Mouse (Mus musculus) kidney, embryonic 16.5 days (tissue): Measurements from ENCODE around the gene Kat8. TPM values are rescaled to one million over a fixed set of nuclear protein-coding genes. Genes with fewer than 3 reads are reported as not detected.
A peak's percentile ranks its signal among the peaks of the same experiment; 100 is the strongest.

ENCODE experiments used
- ATAC-seq: fragments of 200-750 bp; cut with Nextera tagmentation; 2 replicates; pipeline ENCODE4 v1.8.0; 2017; ENCODE audit warnings: moderate TSS enrichment; ENCODE audit not compliant: low FRiP score, low TSS enrichment
- H3K27ac ChIP-seq: fragments of 300-500 bp; sonication (generic); 2 replicates; pipeline ENCODE4 v1.5.1; 2014; ENCODE audit warnings: low read length
- H3K27me3 ChIP-seq: fragments of 300-500 bp; sonication (generic); 2 replicates; pipeline ENCODE4 v1.6.1; 2014; ENCODE audit warnings: low read length, control low read depth, mixed read lengths; ENCODE audit not compliant: insufficient read depth
- H3K36me3 ChIP-seq: fragments of 300-500 bp; sonication (generic); 2 replicates; pipeline ENCODE4 v1.6.1; 2014; ENCODE audit warnings: low read length, control low read depth, mixed read lengths; ENCODE audit not compliant: insufficient read depth
- H3K4me1 ChIP-seq: fragments of 300-500 bp; sonication (generic); 2 replicates; pipeline ENCODE4 v1.6.1; 2014; ENCODE audit warnings: low read length, control low read depth, mixed read lengths; ENCODE audit not compliant: insufficient read depth
- H3K4me2 ChIP-seq: fragments of 300-500 bp; sonication (generic); replicated peaks from 2 replicates; pipeline ENCODE4 v1.6.1; 2014; ENCODE audit warnings: low read depth, low read length
- H3K4me3 ChIP-seq: fragments of 300-500 bp; sonication (generic); 2 replicates; pipeline ENCODE4 v1.5.1; 2014; ENCODE audit warnings: mild to moderate bottlenecking, low read length
- H3K9ac ChIP-seq: fragments of 300-500 bp; sonication (generic); replicated peaks from 2 replicates; pipeline ENCODE4 v1.6.1; 2014; ENCODE audit warnings: low read length
- H3K9me3 ChIP-seq: fragments of 300-500 bp; sonication (generic); 2 replicates; pipeline ENCODE4 v1.6.1; 2016; ENCODE audit warnings: low read length, control low read depth
- WGBS: fragments of 180-500 bp; shearing (Covaris S2); extraction: QIAGEN DNeasy Blood & Tissue Kit; methylation state at CpG from one replicate; pipeline ENCODE4 v1.1.7; 2014; 5-methylcytosine and 5-hydroxymethylcytosine counted together
- polyA plus RNA-seq: library from polyadenylated mRNA; unstranded; fragments of >200 nt; fragmentation: Nextera tagmentation; extraction: Ambion mirVana; gene quantifications from 2 replicates; pipeline ENCODE4 v1.2.1, GENCODE M21; 2015

The Kat8 gene
- polyA plus RNA-seq, 1 experiment from 2014 or later = 42.7 TPM

DNA sequence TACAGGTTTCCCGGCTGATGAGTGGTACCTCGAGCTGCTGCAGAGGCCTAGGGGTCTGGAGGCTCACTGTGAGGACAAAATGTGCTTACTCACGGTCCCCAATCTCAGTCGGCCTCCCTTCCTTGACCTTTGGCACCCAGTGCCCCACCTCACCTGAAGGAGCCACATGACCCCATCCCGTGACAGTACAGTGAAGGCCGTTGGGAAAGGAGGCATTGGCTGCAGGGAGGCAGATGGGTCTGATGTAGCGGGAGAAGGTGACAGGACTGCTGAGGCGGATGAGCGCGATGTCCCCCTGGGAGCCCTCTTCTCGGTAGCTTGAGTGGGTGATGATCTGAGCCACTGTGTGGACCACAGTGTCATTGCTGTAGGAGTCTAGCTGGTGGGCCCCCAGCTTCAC lies 14.5 kb downstream of the Kat8 start:
- H3K27me3 ChIP-seq = no peaks in the 10 kb centered on the region
- H3K9ac ChIP-seq = peak overlapping the region; percentile 56; the same call in 1 of the 2 replicates
- 86% methylated on average over 11 of the region's 11 CpGs for WGBS
- no peaks in the 10 kb centered on the region for H3K9me3 ChIP-seq
- H3K36me3 ChIP-seq = peaks cover 25% of the 10 kb centered on the region
- peaks cover 50% of the 10 kb centered on the region for H3K4me1 ChIP-seq
- no peak for ATAC-seq
- peak overlapping the region; percentile 97 for H3K27ac ChIP-seq
- H3K4me3 ChIP-seq = no peak overlapping the region
- peak overlapping the region; percentile 52 for H3K4me2 ChIP-seq

DNA sequence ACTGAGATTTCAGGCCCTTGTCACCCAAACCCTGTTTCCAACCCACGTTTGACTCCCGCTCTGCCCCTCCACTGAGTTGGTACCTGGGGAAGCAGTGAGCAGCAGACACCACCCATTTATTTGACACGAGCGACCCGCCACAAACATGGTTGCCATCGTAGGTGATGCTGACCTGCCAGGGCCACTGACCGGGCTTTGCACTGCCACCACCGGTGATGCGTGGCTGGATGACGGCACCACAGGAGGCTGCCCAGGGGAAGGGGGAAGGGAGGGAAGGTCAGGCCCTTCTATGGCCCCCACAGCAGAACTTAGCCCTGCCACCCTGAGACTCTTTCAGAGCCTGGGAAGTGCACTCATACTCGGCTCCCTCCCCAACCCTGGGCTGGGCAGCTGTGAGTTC lies 15.4 kb downstream of the Kat8 start:
- no peaks in the 10 kb centered on the region for H3K9me3 ChIP-seq
- peak overlapping the region; percentile 52 for H3K4me2 ChIP-seq
- H3K36me3 ChIP-seq = peaks cover 22% of the 10 kb centered on the region
- ATAC-seq = no peak
- no peaks in the 10 kb centered on the region for H3K27me3 ChIP-seq
- H3K9ac ChIP-seq = peak overlapping the region; percentile 67
- H3K4me1 ChIP-seq = peaks cover 59% of the 10 kb centered on the region
- H3K4me3 ChIP-seq = peak overlapping the region; percentile 53
- 77% methylated on average over 11 of the region's 11 CpGs for WGBS
- H3K27ac ChIP-seq = peak overlapping the region; percentile 97

DNA sequence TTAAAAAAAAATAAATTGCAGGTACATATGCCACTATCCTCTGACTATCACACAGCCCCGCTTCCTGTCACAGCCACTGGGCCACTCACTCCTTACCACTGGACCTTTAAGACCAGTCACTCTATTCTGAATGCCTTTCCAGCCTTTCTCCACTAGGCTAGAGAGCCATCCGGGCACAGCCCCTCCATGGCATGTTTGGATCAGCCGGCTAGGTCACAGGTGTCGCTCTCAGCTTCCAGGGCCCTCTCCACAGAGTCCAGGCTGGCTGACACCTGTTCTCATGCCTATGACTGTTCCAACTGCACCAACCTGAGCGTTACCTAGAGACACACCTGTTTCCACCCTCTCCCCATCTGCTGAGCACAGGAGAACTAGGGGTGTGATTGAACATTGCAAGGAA lies 16.3 kb downstream of the Kat8 start:
- Histone ChIP-seq H3K4me2 (peak overlapping the region; percentile 52), H3K9me3 (no peaks in the 10 kb centered on the region), H3K4me1 (peaks cover 66% of the 10 kb centered on the region), H3K9ac (peak overlapping the region; percentile 67), H3K4me3 (peak overlapping the region; percentile 53), H3K27me3 (no peaks in the 10 kb centered on the region), H3K36me3 (peaks cover 22% of the 10 kb centered on the region), H3K27ac (peak overlapping the region; percentile 97)
- no peak for ATAC-seq
- WGBS = 36% methylated on average over 5 of the region's 5 CpGs

DNA sequence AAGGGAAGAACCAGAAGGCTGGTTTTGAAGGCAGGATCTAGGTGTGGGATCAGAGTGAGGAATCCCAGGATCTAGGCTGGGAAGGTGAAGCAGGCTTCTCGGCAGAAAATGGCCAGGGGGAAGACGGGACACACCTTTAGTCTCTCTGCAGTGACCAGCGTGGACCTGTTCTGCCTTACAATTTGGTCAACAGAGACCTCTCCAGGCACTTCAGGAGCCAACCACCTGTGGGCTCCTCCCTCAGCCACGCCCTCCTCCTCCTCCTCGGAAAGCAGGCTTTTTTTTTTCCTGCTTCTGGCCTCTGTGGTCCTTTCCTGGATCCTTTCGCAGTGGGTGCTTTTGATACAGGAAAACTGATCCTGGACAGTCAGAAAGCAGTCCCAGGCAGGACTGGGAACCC lies 17.6 kb downstream of the Kat8 start, which contains the start of gene Prss8:
Prss8 (minus strand) TSS at position 182 of the 400 bp plus-strand sequence.
- ATAC-seq = no peak
- no peaks in the 10 kb centered on the region for H3K9me3 ChIP-seq
- H3K9ac ChIP-seq = peak within 1 kb of the TSS; percentile 67
- 9% methylated on average over 6 of the region's 6 CpGs for WGBS
- peaks cover 18% of the 10 kb centered on the region for H3K36me3 ChIP-seq
- peak within 1 kb of the TSS; percentile 97 for H3K27ac ChIP-seq
- H3K4me2 ChIP-seq = peak within 1 kb of the TSS; percentile 52
- peaks cover 64% of the 10 kb centered on the region for H3K4me1 ChIP-seq
- peak within 1 kb of the TSS; percentile 53 for H3K4me3 ChIP-seq
- H3K27me3 ChIP-seq = no peaks in the 10 kb centered on the region

DNA sequence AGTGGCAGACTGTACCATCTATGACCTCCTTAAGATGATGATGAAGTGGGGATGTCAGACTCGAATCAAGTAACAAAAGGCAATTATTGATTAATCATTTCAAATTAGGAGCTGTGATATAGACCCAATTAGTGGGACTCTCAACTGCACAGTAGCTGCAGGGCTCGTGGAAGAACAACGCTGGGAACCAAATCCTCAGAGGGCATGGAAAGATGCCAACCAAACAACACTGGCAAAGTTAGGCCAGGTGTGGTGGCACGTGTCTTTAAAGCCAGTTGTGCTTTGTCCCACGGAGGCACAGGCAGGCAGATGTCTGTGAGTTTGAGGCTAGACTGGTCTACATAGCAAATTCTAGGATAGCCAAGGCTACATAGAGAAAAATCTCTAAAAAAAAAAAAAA lies 18.3 kb downstream of the Kat8 start:
- no peak overlapping the region for H3K9ac ChIP-seq
- no peak overlapping the region for H3K4me3 ChIP-seq
- no peaks in the 10 kb centered on the region for H3K9me3 ChIP-seq
- 85% methylated on average over 5 of the region's 5 CpGs for WGBS
- peaks cover 17% of the 10 kb centered on the region for H3K36me3 ChIP-seq
- no peak for ATAC-seq
- 0 out of 2 replicates have a peak overlapping the region, but pooled peaks have one; percentile 52 for H3K4me2 ChIP-seq
- no peak overlapping the region for H3K27ac ChIP-seq
- H3K4me1 ChIP-seq = peaks cover 60% of the 10 kb centered on the region
- no peaks in the 10 kb centered on the region for H3K27me3 ChIP-seq

DNA sequence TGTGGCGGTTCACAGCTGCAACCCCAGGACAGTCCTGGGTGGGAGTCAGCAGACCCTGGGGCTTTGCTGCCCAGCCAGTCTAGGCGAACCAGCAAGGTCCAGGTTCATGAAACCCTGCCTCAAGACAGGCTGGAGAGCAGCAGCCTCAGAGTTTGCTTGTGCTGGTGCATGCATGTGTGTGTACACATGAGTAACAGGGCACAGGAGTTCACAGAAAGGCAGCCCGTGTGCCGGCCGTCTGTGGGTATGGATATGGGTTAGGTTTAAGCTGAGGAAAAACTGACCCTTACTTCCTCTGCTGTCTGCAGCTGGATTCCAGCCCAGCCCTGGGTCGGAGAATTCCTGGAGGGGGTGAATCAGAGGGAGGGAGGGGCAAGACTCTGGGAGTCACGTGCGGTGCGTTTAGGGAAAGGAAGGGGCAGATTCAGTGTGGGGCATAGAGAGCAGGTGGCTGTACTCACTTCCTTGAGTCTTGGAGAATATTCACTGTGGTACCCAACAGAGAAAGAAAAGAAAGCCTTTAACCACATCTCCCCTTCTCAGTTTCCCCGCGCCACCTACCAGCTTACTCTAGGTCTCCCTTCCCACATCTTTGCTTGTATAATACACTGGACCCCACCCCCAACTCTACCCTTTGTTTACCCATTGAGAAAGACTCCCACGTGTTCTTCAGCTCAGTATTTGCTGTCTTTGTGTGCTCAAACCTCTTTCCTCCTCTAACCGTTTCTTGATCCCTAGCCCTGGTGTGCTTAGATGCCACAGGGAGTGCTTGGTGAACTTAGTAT lies 19.2 kb downstream of the Kat8 start:
- peaks cover 8% of the 10 kb centered on the region for H3K36me3 ChIP-seq
- H3K27ac ChIP-seq = peak overlapping the region; percentile 76
- H3K4me1 ChIP-seq = peaks cover 57% of the 10 kb centered on the region
- H3K27me3 ChIP-seq = no peaks in the 10 kb centered on the region
- no peak for ATAC-seq
- H3K4me3 ChIP-seq = no peak overlapping the region
- peak overlapping the region; percentile 5; the same call in 1 of the 2 replicates for H3K9ac ChIP-seq
- H3K9me3 ChIP-seq = no peaks in the 10 kb centered on the region
- 27% methylated on average over 13 of the region's 13 CpGs for WGBS
- 0 out of 2 replicates have a peak overlapping the region, but pooled peaks have one; percentile 8 for H3K4me2 ChIP-seq

DNA sequence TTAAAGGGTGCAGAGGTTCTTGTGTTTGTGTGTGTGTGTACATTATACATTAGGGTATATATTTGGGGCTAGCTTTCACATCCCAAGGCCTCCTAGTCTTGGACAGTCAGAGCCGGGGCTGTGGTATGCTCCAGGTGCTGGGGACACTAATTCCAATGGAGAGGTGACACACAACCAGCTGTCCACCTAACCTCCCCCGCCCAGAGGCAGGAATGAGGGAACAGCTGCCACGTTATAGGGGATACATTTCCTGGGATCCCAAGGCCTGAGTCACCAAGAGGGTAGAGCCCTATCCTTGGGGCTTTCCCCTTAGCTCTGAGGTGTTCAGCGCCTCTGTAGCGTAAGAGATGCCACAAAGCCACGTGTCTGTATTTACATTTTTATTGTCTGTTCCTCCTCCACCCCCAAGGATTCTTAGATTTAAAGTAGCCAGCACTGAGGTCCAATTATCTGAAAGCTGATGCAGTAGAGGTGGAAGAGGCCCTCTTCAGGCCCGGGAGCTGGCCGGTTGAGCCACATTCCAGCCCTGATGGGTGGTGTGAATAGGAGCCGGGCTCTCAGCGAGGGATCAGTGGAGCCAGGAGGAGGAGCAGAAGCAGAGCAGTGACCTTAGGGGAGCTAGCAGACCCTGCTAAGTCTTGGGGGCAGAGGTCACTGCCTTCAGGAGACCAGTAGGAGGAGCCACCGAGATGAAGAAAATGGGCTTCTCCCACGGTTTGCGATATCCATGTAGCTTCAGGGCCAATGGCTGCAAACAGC lies 20.1 kb downstream of the Kat8 start:
- Histone ChIP-seq H3K9ac (peak overlapping the region; percentile 29), H3K27ac (peak overlapping the region; percentile 76), H3K36me3 (no peaks in the 10 kb centered on the region), H3K9me3 (no peaks in the 10 kb centered on the region), H3K27me3 (no peaks in the 10 kb centered on the region), H3K4me1 (peaks cover 53% of the 10 kb centered on the region), H3K4me2 (no peak overlapping the region), H3K4me3 (no peak overlapping the region)
- no peak for ATAC-seq
- 21% methylated on average over 13 of the region's 13 CpGs for WGBS

DNA sequence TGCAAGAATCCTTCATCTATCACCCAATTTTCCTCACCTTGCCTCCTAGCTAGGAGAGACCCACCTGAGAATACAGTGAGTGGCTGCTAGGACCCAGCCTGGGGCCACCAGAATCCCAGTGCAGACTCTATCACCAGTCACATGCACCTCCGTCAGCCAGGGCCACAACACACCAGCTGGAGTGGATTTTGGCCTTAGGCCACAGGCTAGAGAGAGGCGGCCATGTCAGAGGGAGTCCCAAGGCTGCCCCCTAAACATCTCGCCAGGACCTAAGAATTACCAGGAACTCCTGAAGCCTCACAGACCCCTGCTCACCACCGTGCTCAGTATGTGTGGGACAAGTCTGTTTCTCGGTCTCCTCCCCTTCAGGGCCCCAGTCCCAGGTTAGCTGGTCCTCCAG lies 21.8 kb downstream of the Kat8 start:
- Histone ChIP-seq H3K9ac (no peak overlapping the region), H3K4me2 (no peak overlapping the region), H3K4me3 (no peak overlapping the region), H3K36me3 (no peaks in the 10 kb centered on the region), H3K9me3 (no peaks in the 10 kb centered on the region), H3K27ac (no peak overlapping the region), H3K4me1 (peaks cover 49% of the 10 kb centered on the region), H3K27me3 (no peaks in the 10 kb centered on the region)
- WGBS = 79% methylated on average over 5 of the region's 5 CpGs
- no peak for ATAC-seq

DNA sequence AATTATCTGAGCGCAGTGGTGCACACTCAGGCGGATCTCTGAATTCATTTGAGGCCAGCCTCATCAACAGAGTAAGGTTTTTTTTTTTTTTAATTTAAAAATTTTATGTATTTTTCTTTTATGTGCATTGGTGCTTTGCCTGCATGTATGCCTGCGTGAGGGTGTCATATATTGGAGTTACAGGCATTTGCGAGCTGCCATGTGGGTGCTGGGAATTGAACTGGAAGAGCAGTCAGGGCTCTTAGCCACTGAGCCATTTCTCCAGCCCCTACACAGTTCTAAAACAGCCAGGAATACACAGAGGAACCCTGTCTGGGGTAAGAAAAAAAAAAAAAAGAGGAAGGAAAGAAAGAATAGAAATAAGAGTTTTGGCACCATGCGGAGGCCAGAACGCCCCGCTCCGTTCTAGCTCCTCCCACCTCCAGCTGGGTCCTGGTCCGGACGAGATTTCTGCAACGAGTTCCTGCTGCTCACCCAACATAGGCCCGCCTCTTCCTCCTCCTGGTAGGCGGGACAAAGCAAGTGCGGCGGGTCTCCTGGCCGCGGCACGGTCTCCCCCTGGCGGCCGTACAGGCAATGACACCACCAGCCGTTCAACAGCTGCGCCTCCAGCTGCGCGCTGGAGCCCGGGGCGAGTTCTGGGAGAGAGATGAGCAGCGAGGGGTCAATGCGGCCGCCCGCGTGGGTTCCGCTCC lies 22.9 kb downstream of the Kat8 start:
- Histone ChIP-seq H3K4me1 (peaks cover 47% of the 10 kb centered on the region), H3K27ac (peak overlapping the region; percentile 63), H3K27me3 (no peaks in the 10 kb centered on the region), H3K4me3 (peak overlapping the region; percentile 71), H3K9me3 (no peaks in the 10 kb centered on the region), H3K4me2 (peak overlapping the region; percentile 98), H3K9ac (peak overlapping the region; percentile 88), H3K36me3 (no peaks in the 10 kb centered on the region)
- ATAC-seq = peak; percentile 92
- WGBS = 6% methylated on average over 32 of the region's 32 CpGs
